Mouse (Mus musculus): ENCODE data around the gene Fbxl17. TPM values are rescaled to one million over a fixed set of nuclear protein-coding genes. Genes with fewer than 3 reads are reported as not detected.

Fbxl17 gene
- polyA plus RNA-seq, 1 experiment, result 4.1 TPM

DNA sequence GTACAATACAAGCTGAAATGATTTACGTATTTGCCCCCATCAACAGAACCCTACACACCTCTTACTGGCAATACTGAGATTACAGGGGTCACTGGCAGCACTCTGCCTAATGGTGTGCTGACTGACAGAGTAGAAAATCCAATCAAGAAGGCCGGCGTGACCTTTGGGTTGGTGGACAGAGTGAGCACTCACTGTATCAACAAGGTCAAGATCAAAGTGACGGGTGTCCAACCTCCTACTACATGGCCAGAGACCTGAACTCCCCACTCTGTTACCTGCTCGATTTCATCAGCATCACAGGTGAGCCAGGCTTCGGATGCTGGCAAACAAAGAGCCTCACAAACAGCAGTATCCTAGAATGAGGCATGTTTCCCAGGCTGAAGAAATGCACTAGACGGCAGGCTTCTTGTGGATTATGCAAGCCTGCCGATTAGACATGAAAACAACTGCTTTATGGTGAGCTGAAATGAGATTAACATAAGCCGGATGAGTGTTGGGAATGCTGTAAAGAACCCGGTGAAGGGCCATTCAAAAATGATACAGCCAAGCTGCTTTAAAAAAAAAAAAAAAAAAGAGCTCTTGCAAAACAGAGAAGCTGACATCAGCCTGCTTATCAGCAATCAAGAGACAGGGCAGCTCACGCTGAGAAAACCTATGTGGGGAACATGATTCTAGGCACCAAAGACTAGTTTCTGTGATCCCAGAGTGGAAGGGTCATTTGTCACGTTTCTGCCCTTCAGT, 353.9 kb downstream of the Fbxl17 start:
- Histone ChIP-seq H3K27me3 (ENCODE audit: control insufficient read depth, insufficient read depth, low read length) (no peaks in the 10 kb centered on the region), H3K4me3 (ENCODE audit: control insufficient read depth, low read depth, low read length) (no peak overlapping the region), H3K4me1 (ENCODE audit: control insufficient read depth, insufficient read depth, low read length) (no peaks in the 10 kb centered on the region), H3K36me3 (ENCODE audit: control insufficient read depth, insufficient read depth, low read length) (no peaks in the 10 kb centered on the region), H3K27ac (ENCODE audit: control insufficient read depth, insufficient read depth, low read depth, low read length) (no peak overlapping the region)
- TF ChIP-seq CTCF (IDR thresholded peaks at IDR 0.05; ENCODE audit: control insufficient read depth, insufficient read depth, insufficient replicate concordance, low read depth, low read length), result no peak
- no peak for TF ChIP-seq POLR2A (IDR thresholded peaks at IDR 0.05; ENCODE audit: control insufficient read depth, low read depth, low read length)

- Histone ChIP-seq H3K4me3 (ENCODE audit: control insufficient read depth, low read depth, low read length) (no peak overlapping the region), H3K27me3 (ENCODE audit: control insufficient read depth, insufficient read depth, low read length) (no peaks in the 10 kb centered on the region), H3K36me3 (ENCODE audit: control insufficient read depth, insufficient read depth, low read length) (no peaks in the 10 kb centered on the region), H3K27ac (ENCODE audit: control insufficient read depth, insufficient read depth, low read depth, low read length) (no peak overlapping the region), H3K4me1 (ENCODE audit: control insufficient read depth, insufficient read depth, low read length) (no peaks in the 10 kb centered on the region)
- no peak for TF ChIP-seq CTCF (IDR thresholded peaks at IDR 0.05; ENCODE audit: control insufficient read depth, insufficient read depth, insufficient replicate concordance, low read depth, low read length)
- no peak for TF ChIP-seq POLR2A (IDR thresholded peaks at IDR 0.05; ENCODE audit: control insufficient read depth, low read depth, low read length)
These were observed 354.5 kb downstream of the Fbxl17 start for GRCm38 (mm10) chr17:63145311-63145741.

GRCm38 (mm10) chr17:63143825-63144224, 356.0 kb downstream of the Fbxl17 start:
- Histone ChIP-seq H3K27ac (ENCODE audit: control insufficient read depth, insufficient read depth, low read depth, low read length) (no peak overlapping the region), H3K4me1 (ENCODE audit: control insufficient read depth, insufficient read depth, low read length) (no peaks in the 10 kb centered on the region), H3K36me3 (ENCODE audit: control insufficient read depth, insufficient read depth, low read length) (no peaks in the 10 kb centered on the region), H3K27me3 (ENCODE audit: control insufficient read depth, insufficient read depth, low read length) (no peaks in the 10 kb centered on the region), H3K4me3 (ENCODE audit: control insufficient read depth, low read depth, low read length) (no peak overlapping the region)
- no peak for TF ChIP-seq POLR2A (IDR thresholded peaks at IDR 0.05; ENCODE audit: control insufficient read depth, low read depth, low read length)
- no peak for TF ChIP-seq CTCF (IDR thresholded peaks at IDR 0.05; ENCODE audit: control insufficient read depth, insufficient read depth, insufficient replicate concordance, low read depth, low read length)

DNA sequence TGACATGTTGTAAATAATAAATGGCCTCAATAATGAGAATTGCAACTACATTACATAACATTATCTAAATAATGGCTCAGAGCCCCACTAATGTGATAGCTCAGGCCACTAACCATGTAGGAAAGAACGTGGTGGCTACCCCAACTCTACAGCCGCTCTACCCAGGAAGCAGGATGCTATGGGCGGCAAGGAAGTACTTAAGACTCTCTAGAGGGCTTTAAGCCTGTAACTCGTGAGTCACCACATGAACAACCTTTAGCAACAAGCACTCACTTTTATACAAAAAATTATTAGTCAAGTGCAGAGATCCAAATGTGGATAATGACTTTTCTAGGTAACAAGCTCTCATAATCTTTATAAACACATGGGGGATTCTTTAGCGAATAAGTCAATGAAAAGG, 365.0 kb downstream of the Fbxl17 start:
- H3K4me3 ChIP-seq (ENCODE audit: control insufficient read depth, low read depth, low read length), result no peak overlapping the region
- no peak for TF ChIP-seq POLR2A (IDR thresholded peaks at IDR 0.05; ENCODE audit: control insufficient read depth, low read depth, low read length)
- no peak for TF ChIP-seq CTCF (IDR thresholded peaks at IDR 0.05; ENCODE audit: control insufficient read depth, insufficient read depth, insufficient replicate concordance, low read depth, low read length)
- no peaks in the 10 kb centered on the region for H3K27me3 ChIP-seq (ENCODE audit: control insufficient read depth, insufficient read depth, low read length)
- no peak overlapping the region for H3K27ac ChIP-seq (ENCODE audit: control insufficient read depth, insufficient read depth, low read depth, low read length)
- H3K4me1 ChIP-seq (ENCODE audit: control insufficient read depth, insufficient read depth, low read length), result no peaks in the 10 kb centered on the region
- no peaks in the 10 kb centered on the region for H3K36me3 ChIP-seq (ENCODE audit: control insufficient read depth, insufficient read depth, low read length)

- no peak overlapping the region for H3K27ac ChIP-seq (ENCODE audit: control insufficient read depth, insufficient read depth, low read depth, low read length)
- no peak overlapping the region for H3K4me3 ChIP-seq (ENCODE audit: control insufficient read depth, low read depth, low read length)
- TF ChIP-seq CTCF (IDR thresholded peaks at IDR 0.05; ENCODE audit: control insufficient read depth, insufficient read depth, insufficient replicate concordance, low read depth, low read length) (no peak), POLR2A (IDR thresholded peaks at IDR 0.05; ENCODE audit: control insufficient read depth, low read depth, low read length) (no peak)
- H3K4me1 ChIP-seq (ENCODE audit: control insufficient read depth, insufficient read depth, low read length), result no peaks in the 10 kb centered on the region
- no peaks in the 10 kb centered on the region for H3K27me3 ChIP-seq (ENCODE audit: control insufficient read depth, insufficient read depth, low read length)
- H3K36me3 ChIP-seq (ENCODE audit: control insufficient read depth, insufficient read depth, low read length), result no peaks in the 10 kb centered on the region
These were observed 377.4 kb downstream of the Fbxl17 start for GRCm38 (mm10) chr17:63122427-63122826.

DNA sequence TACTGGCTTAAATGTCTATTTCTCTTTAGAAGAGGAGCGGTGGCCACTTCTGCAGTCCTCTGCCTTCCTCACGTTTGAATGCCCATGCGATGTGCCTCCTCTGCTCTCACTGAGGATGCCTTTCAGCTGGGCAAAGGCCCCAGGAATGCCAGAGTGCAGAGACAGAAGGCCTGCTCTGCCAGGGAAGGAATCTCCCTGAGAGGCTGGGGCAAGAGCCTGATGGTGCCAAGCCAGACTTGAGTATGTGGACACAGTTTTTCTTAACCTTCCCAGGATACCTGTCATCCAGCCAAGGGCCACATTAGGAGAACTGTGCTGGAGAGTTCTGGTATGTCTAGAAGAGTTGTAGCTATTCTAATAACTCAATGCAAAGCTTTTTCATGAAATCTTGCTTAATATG, 380.1 kb downstream of the Fbxl17 start:
- H3K27me3 ChIP-seq (ENCODE audit: control insufficient read depth, insufficient read depth, low read length), result no peaks in the 10 kb centered on the region
- no peak overlapping the region for H3K27ac ChIP-seq (ENCODE audit: control insufficient read depth, insufficient read depth, low read depth, low read length)
- H3K36me3 ChIP-seq (ENCODE audit: control insufficient read depth, insufficient read depth, low read length), result no peaks in the 10 kb centered on the region
- TF ChIP-seq CTCF (IDR thresholded peaks at IDR 0.05; ENCODE audit: control insufficient read depth, insufficient read depth, insufficient replicate concordance, low read depth, low read length) (no peak), POLR2A (IDR thresholded peaks at IDR 0.05; ENCODE audit: control insufficient read depth, low read depth, low read length) (no peak)
- H3K4me1 ChIP-seq (ENCODE audit: control insufficient read depth, insufficient read depth, low read length), result no peaks in the 10 kb centered on the region
- H3K4me3 ChIP-seq (ENCODE audit: control insufficient read depth, low read depth, low read length), result no peak overlapping the region

DNA sequence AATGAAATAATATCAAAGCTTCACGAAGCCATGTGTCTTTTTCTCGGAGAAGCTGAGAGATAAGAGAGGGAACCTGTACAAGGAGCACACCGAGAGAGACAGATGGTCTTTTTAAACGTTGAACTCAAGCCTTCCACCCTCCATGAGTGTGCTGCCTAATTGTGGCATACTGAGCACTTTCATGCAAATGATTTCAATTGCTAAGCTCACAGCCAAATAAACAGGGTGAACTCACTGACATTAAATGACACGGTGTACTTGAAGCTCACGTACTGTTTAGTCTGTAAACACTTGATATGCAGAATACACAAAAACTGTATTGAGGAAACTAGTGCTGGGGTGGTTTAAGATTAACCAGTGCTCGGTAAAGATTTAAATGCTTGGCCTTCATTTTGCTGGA, 380.7 kb downstream of the Fbxl17 start:
- no peaks in the 10 kb centered on the region for H3K36me3 ChIP-seq (ENCODE audit: control insufficient read depth, insufficient read depth, low read length)
- no peak overlapping the region for H3K27ac ChIP-seq (ENCODE audit: control insufficient read depth, insufficient read depth, low read depth, low read length)
- no peak for TF ChIP-seq POLR2A (IDR thresholded peaks at IDR 0.05; ENCODE audit: control insufficient read depth, low read depth, low read length)
- no peak for TF ChIP-seq CTCF (IDR thresholded peaks at IDR 0.05; ENCODE audit: control insufficient read depth, insufficient read depth, insufficient replicate concordance, low read depth, low read length)
- H3K4me1 ChIP-seq (ENCODE audit: control insufficient read depth, insufficient read depth, low read length), result no peaks in the 10 kb centered on the region
- no peaks in the 10 kb centered on the region for H3K27me3 ChIP-seq (ENCODE audit: control insufficient read depth, insufficient read depth, low read length)
- no peak overlapping the region for H3K4me3 ChIP-seq (ENCODE audit: control insufficient read depth, low read depth, low read length)
